Mouse (Mus musculus) lung, adult 18-20 months (tissue): ENCODE results near the gene Ryr1.

Experiments used
- DNase-seq, 2 experiments: peaks; one replicate each; pipeline ENCODE4 v3.0.0; 2022; ENCODE audit warnings: mixed read lengths in 2 of 2

Ryr1 gene

GRCm38 (mm10) chr7:29124970-29125369 is at the start of gene Ryr1:
Gene Ryr1 (minus strand): TSS chr7:29125179.
- DNase-seq = peak; percentile 65 to 72

- DNase-seq = no peak
Observed at GRCm38 (mm10) chr7:29172390-29173016, 47.5 kb upstream of the Ryr1 start.

GRCm38 (mm10) chr7:29171562-29172097 is 46.7 kb upstream of the Ryr1 start:
- no peak for DNase-seq

DNA sequence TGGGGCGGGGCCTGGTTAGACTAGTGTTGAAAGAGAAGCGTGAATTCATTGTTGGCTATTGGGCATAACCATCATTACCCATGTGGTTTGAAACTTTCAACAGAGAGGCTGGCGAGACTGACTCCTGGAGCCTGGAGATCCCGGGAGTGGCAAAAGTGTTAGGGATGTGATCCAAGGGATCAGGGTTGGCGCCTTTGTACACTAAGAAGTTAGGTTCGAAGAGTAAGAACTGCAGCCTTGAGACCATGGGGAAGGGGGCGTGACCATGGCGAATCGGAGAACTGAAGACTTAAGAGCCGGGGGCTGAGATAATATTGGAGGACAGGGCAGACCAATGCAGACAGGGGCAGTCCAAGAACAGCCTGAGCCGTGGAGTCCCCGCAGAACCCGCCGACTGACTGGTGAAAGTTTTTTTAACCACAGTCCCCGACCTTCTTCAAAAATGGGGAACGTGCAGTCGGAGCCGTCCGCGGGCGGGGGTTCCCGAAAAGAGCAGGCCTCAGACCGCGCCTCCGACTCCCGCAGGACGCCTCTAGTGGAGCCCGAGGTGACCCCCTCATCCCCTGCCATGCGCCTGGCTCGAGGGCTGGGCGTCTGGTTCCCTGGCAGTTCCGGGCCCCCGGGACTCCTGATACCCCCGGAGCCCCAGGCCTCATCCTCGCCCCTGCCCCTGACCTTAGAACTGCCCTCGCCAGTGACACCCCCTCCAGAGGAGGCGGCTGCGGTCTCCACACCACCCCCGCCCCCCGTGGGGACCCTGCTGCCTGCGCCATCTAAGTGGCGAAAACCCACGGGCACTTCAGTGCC is 46.0 kb upstream of the Ryr1 start:
- no peak for DNase-seq

DNA sequence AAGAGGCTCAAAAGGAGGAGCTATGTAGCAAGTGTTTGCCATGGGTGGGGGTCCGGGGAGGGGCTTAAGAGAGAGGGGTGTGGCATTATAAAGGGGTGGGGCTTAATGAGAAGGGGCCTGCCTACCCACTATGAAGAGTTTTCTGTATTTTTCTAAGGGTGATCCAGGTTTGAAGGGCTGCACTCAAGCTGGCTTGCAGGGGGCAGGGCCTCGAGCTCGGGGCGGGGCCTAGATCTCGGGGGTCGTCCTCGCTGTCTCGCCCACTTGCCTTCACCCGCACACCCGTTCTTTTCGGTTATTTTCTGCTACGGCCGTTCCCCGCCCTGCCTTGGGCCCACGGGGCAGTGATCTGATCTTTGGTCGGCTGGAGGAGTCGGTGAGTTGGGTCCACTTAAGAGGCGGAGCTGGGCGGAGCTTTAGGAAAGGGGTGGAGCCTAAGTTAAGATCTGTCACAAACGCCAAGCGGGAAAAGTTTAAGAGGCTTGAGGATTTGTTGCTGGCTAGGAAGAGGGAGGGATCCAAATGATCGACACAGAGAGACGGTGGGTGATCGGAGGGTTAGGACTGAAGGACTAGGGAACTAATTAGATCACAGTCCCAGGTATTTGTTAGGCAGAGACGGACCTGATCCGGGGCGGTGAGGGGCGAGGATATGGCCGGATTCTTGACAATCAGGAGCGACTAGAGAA is 45.2 kb upstream of the Ryr1 start, which contains the start of the genes Ggn and Spred3:
Ggn (plus strand) TSS at position 145 of the 689 bp plus-strand sequence.
Spred3 (minus strand) TSS at position 346 of the 689 bp plus-strand sequence.
- peak; percentile 84 to 85 for DNase-seq

DNA sequence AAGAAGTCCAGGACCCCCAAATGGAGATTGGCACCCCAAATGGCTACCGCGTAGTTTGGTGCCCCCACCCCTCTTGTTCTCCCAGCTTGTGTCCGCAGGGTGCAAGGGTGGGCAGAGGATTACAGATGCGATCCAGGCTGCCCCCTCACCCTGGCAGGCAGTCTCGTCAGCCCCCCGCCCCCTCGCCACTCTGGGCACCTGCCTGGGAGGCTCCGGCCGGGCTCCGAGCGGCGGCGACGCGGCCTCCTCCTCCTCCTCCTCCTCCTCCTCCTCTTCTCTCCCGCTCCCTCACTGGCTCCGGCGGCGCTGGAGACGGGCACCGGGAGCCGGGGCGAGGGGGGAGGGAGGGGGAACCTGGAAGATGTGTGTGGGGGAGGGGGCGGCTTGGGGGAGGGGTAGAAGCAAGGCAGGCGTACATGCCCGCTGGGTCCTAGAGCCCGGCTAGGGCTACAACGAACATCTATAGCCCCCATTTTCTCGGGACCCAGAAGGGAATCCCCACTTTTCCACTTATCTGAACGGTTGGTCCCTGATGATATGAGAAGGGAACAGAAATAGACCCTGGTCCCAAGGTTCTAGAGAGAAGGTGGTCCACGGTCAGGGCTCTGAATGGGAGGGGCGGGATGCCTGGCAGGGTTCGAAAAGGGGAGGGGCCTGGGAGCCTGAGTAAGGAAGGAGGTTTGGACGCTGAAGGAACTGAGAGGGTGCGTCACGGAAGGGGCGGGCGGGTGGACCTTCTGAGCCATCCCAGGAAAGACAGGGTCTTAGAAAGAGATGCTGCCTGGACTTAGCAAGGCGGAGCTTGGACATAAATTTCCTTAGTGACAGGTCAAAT is 44.5 kb upstream of the Ryr1 start:
- DNase-seq = peak; percentile 77 to 78

GRCm38 (mm10) chr7:29168791-29169230 is 43.8 kb upstream of the Ryr1 start:
- DNase-seq = no peak

GRCm38 (mm10) chr7:29168121-29168695 is 43.2 kb upstream of the Ryr1 start:
- no peak for DNase-seq

DNA sequence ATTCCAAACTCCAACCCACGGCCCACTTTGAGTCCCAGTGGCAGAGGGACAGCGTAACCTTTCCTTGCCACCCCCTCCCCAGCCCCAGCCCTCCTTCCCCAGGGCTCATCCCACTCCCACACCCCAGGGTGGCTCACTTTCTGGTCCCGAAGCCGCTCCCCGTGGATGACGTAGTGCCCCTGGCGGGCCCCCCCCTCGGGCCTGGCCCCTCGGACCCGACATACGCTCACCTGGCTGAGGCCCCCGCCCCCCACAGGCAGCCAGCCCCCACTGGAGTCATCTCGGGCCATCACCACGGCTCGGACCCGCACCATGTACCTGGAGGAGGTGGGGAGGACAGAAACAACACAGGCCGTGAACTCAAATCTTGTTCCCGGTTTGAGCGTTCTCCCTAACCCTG is 42.7 kb upstream of the Ryr1 start:
- no peak for DNase-seq

GRCm38 (mm10) chr7:29162750-29163525 is 38.0 kb upstream of the Ryr1 start:
- DNase-seq = peak; percentile 85 to 91

- peak in 1 of 2 experiments; percentile 41 for DNase-seq
Observed at GRCm38 (mm10) chr7:29162294-29162693, 37.3 kb upstream of the Ryr1 start.

- no peak for DNase-seq
Observed at GRCm38 (mm10) chr7:29158264-29158663, 33.3 kb upstream of the Ryr1 start.

DNA sequence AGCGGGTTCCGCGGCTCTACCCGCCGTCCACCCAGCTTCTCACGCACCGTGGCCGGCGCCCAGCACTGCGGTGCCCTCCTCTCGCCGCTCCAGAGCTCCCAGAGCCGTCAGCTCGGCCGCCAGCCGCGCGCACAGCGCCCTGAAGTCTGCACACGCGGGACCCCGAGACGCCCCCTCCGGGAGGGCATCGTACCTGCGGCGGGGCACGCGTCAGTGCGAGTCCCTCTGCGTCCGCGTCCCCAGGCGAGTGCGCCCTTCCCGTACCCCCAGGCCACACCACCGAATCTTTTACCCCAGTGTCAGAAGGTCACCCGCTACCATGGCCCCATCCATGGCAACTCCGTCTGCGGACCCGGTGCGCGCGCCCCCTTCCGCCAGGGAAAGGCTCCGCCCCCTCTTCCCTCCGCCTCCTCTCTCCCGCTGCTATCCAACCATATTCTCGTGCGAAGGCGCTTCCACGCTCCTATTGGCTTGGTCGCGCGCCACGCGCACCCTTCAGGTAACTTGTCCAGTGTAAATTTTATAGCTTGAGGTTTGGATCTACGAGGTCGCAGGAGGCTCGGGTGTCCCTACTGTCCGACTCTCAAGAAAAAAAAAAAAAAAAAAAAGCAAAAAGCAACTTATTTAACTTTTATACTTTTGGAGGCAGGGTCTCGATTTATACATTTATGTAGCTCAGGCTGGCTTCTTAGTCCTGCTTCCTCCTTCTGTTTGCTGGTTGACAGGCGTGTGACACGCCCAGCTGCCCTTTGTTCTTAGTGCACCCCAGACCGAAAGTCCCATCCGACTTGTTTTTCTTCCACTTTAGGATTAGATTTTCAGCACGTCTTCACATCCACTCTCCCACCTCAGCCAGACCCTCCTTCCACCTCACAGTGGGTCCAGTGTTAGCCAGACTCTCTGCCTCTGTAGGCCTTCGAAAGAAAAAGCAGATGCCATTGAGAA is 31.1 kb upstream of the Ryr1 start, which contains the start of gene Fam98c:
Fam98c (minus strand) TSS at position 397 of the 945 bp plus-strand sequence.
- DNase-seq = peak; percentile 90 to 91

GRCm38 (mm10) chr7:29155196-29155837 is 30.3 kb upstream of the Ryr1 start:
- peak; percentile 89 to 92 for DNase-seq

- DNase-seq = no peak
Observed at GRCm38 (mm10) chr7:29154018-29154720, 29.2 kb upstream of the Ryr1 start.

DNA sequence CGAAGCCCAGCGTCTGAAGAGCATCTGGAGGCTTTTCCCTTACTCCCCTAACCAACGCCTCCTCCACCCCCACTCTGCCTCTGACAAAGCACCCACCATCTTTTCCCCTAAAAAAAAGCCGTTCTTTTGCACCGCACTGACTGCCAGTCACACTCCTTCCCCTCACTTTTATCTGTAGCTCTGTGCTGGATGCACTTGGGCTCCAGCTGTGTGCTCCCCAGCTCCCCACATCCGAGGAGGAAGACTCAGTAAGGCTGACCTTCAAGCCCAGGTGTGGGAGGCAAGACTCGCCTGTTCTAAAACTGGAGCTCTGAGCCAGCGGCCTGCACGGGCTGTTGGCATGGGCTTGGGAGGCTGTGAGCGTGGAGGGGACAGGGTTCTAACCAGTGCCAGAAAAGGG is 26.5 kb upstream of the Ryr1 start:
- no peak for DNase-seq

DNA sequence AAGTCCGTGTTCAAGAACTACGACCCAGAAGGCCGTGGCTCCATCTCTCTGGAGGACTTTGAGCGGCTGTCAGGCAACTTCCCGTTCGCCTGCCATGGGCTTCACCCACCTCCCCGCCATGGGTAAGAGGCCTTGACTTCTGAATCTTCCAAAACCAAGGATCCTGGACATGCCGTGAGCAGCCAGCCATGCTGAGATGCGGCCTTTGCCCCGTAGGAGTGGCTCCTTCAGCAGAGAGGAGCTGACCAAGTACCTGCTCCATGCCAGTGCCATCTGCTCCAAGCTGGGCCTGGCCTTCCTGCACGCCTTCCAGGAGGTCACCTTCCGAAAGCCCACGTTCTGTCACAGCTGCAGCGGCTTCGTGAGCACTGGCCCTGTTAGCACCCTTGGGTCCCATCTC is 23.8 kb upstream of the Ryr1 start:
- no peak for DNase-seq

GRCm38 (mm10) chr7:29146625-29147367 is 21.8 kb upstream of the Ryr1 start:
- no peak for DNase-seq
